Mouse (Mus musculus): ENCODE data around the gene Prrt4.
"Not testable (repeated sequence)": the region's sequence is repeated elsewhere in the genome, so short reads cannot be mapped to it uniquely, and the experiment has no call there.

- not testable (repeated sequence) for TF ChIP-seq CTCF, EP300 (IDR thresholded peaks at IDR 0.05; ENCODE audit: low read depth)
These were observed 38.3 kb upstream of the Prrt4 start for GRCm38 (mm10) chr6:29217717-29218116.

All from liver, postnatal 0 days (tissue).